Mouse (Mus musculus): ENCODE results near the gene Slc22a18. TPM values are rescaled to one million over a fixed set of nuclear protein-coding genes. Genes with fewer than 3 reads are reported as not detected.

Slc22a18 gene
- total and polyA plus RNA-seq, 3 experiments = 0.48 to 2.0 (median 0.76) TPM

DNA sequence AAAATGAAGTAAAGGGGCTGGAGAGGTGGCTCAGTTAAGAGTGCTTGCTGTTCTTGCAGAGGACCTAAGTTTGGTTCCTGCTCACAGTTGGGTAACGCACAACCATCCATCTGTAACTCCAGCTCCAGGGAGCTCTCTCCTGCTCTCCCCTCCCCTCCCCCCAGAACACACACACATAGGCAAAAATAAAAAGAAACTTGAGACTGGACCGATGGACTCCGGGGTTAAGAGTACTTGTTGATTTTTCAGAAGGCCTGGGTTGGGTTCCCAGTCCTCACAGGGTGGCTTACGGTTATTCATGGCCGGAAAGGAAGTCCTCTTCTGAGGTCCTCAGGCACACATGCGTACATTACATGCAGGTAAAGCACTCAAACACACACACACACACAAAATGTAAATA is 30.4 kb downstream of the Slc22a18 start:
- Histone ChIP-seq H3K9me3 (replicated peaks; ENCODE audit: low read length) (peaks cover 11% of the 10 kb centered on the region), H3K4me2 (ENCODE audit: insufficient read depth, low read depth, poor library complexity, severe bottlenecking) (no peak overlapping the region), H3K27ac (ENCODE audit: insufficient read depth, low read depth) (no peak overlapping the region), H3K4me1 (ENCODE audit: control insufficient read depth in 1 of 2, insufficient read depth in 2 of 2) (no peaks in the 10 kb centered on the region), H3K79me2 (replicated peaks; ENCODE audit: control insufficient read depth, extremely low read depth, insufficient read depth, poor library complexity, severe bottlenecking) (no peaks in the 10 kb centered on the region), H3K27me3 (replicated peaks) (peaks cover 42% of the 10 kb centered on the region), H3K4me3 (replicated peaks in 1 of 3; ENCODE audit: low read depth in 2 of 3, low read length in 2 of 3, poor library complexity in 1 of 3) (no peak overlapping the region), H3K36me3 (replicated peaks in 1 of 2; ENCODE audit: control insufficient read depth in 1 of 2, insufficient read depth in 1 of 2, low read length in 1 of 2) (no peaks in the 10 kb centered on the region), H3K9ac (ENCODE audit: insufficient read depth, low read depth) (no peak overlapping the region)
- dilution Hi-C loops (cut with MboI; ENCODE audit: extremely low pct_ligation_motif_present, extremely low pct_unique_long_range_greater_than_20kb, low sequenced_read_pairs) (no loop called here), in situ Hi-C loops (cut with MboI; ENCODE audit: low pct_ligation_motif_present, low pct_unique_long_range_greater_than_20kb, low sequenced_read_pairs) (no loop called here)
- TF ChIP-seq E2F4 (IDR thresholded peaks at IDR 0.05; ENCODE audit: insufficient replicate concordance, low read depth, low read length) (no peak), RAD21 (IDR thresholded peaks at IDR 0.05; ENCODE audit: low read depth, low read length) (no peak), POLR2A (IDR thresholded peaks at IDR 0.05; ENCODE audit: low read depth, low read length) (no peak), GABPA (IDR thresholded peaks at IDR 0.05; ENCODE audit: insufficient replicate concordance, low read depth, low read length) (no peak)
- no peak for DNase-seq (ENCODE audit: extremely low read depth)

- Histone ChIP-seq H3K4me2 (ENCODE audit: insufficient read depth, low read depth, poor library complexity, severe bottlenecking) (no peak overlapping the region), H3K9me3 (replicated peaks; ENCODE audit: low read length) (peaks cover 11% of the 10 kb centered on the region), H3K36me3 (replicated peaks in 1 of 2; ENCODE audit: control insufficient read depth in 1 of 2, insufficient read depth in 1 of 2, low read length in 1 of 2) (no peaks in the 10 kb centered on the region), H3K27ac (ENCODE audit: insufficient read depth, low read depth) (no peak overlapping the region), H3K9ac (ENCODE audit: insufficient read depth, low read depth) (no peak overlapping the region), H3K27me3 (replicated peaks) (peaks cover 31% of the 10 kb centered on the region), H3K4me3 (replicated peaks in 1 of 3; ENCODE audit: low read depth in 2 of 3, low read length in 2 of 3, poor library complexity in 1 of 3) (no peak overlapping the region), H3K4me1 (ENCODE audit: control insufficient read depth in 1 of 2, insufficient read depth in 2 of 2) (no peaks in the 10 kb centered on the region), H3K79me2 (replicated peaks; ENCODE audit: control insufficient read depth, extremely low read depth, insufficient read depth, poor library complexity, severe bottlenecking) (no peaks in the 10 kb centered on the region)
- dilution Hi-C loops (cut with MboI; ENCODE audit: extremely low pct_ligation_motif_present, extremely low pct_unique_long_range_greater_than_20kb, low sequenced_read_pairs) = no loop called here
- no peak for DNase-seq (ENCODE audit: extremely low read depth)
- no peak for TF ChIP-seq UBTF (IDR thresholded peaks at IDR 0.05; ENCODE audit: low read depth, low read length)
- no peak for TF ChIP-seq CTCF (conservative IDR thresholded peaks at IDR 0.05 in 1 of 2, IDR thresholded peaks at IDR 0.05 in 1 of 2; ENCODE audit: low read depth in 2 of 2, low read length in 2 of 2)
- no peak for TF ChIP-seq IRF4 (IDR thresholded peaks at IDR 0.05; ENCODE audit: low read depth, low read length)
- TF ChIP-seq ZC3H11A (IDR thresholded peaks at IDR 0.05; ENCODE audit: low read depth, low read length) = no peak
- no peak for TF ChIP-seq CHD1 (IDR thresholded peaks at IDR 0.05; ENCODE audit: low read depth, low read length)
- TF ChIP-seq USF1 (IDR thresholded peaks at IDR 0.05; ENCODE audit: low read depth, low read length) = no peak
- no peak for TF ChIP-seq SIN3A (IDR thresholded peaks at IDR 0.05; ENCODE audit: low read length)
- TF ChIP-seq ZNF384 (IDR thresholded peaks at IDR 0.05; ENCODE audit: low read depth, low read length) = no peak
- TF ChIP-seq MYC (IDR thresholded peaks at IDR 0.05; ENCODE audit: low read depth, low read length) = no peak
- TF ChIP-seq JUND (conservative IDR thresholded peaks at IDR 0.05; ENCODE audit: low read depth, low read length) = no peak
- TF ChIP-seq MEF2A (IDR thresholded peaks at IDR 0.05; ENCODE audit: borderline replicate concordance, low read depth, low read length) = no peak
- no peak for TF ChIP-seq ELF1 (IDR thresholded peaks at IDR 0.05; ENCODE audit: low read depth, low read length)
- no peak for TF ChIP-seq ZKSCAN1 (IDR thresholded peaks at IDR 0.05; ENCODE audit: borderline replicate concordance, low read depth, low read length)
- TF ChIP-seq RCOR1 (conservative IDR thresholded peaks at IDR 0.05; ENCODE audit: low read depth, low read length) = no peak
- no peak for TF ChIP-seq KAT2A (IDR thresholded peaks at IDR 0.05; ENCODE audit: insufficient replicate concordance, low read length)
- no peak for TF ChIP-seq USF2 (conservative IDR thresholded peaks at IDR 0.05; ENCODE audit: low read depth, low read length)
- in situ Hi-C loops (cut with MboI; ENCODE audit: low pct_ligation_motif_present, low pct_unique_long_range_greater_than_20kb, low sequenced_read_pairs) = no loop called here
Measured at GRCm38 (mm10) chr7:143505411-143505810, 31.9 kb downstream of the Slc22a18 start.
